Mouse (Mus musculus): ENCODE results near the gene Ugt1a5.

GRCm38 (mm10) chr1:88195687-88196086 is 29.9 kb downstream of the Ugt1a5 start:
- TF ChIP-seq POLR2A (IDR thresholded peaks at IDR 0.05; ENCODE audit: borderline replicate concordance, low read depth, low read length): no peak
- TF ChIP-seq CTCF (IDR thresholded peaks at IDR 0.05; ENCODE audit: low read depth, low read length): no peak
